Comparison of ENCODE assay signal across 17 mouse cellular contexts in the genomic region with DNA sequence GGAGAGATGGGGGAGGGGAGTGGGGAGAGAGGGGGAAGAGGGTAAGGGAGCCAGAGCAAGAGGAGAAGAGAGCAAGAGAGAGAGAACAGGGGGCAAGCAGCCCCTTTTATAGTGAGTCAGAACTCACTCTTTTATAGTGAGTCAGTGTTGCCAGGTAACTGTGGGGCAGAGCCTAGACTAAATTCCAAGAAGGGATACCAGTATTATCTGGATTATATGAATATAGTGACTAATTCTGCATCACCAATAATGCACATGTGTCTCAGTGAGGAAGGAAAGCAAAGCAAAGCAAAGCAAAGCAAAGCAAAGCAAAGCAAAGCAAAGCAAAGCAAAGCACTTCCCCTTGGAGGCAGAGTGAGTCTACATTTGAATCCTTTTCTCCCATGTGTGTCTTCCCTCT. TPM values are rescaled to one million over a fixed set of nuclear protein-coding genes. Genes with fewer than 3 reads are reported as not detected.
"Had no signal": no experiment of that assay in that cellular context is flagged by ENCODE, and none has a peak within 500 bp of the region (broad histone marks: within the 10 kb centered on the region; RNA-seq: fewer than 3 reads in every experiment).

No protein-coding gene starts in this region.

- H3K36me3 ChIP-seq: limb, embryonic 12.5 days; liver, embryonic 13.5 days; midbrain, embryonic 12.5 days; neural tube, embryonic 13.5 days; stomach, embryonic 15.5 days had no signal

- H3K4me3 ChIP-seq: limb, embryonic 12.5 days; liver, embryonic 13.5 days; midbrain, embryonic 12.5 days; neural tube, embryonic 13.5 days; stomach, embryonic 15.5 days had no signal

- H3K27ac ChIP-seq: limb, embryonic 12.5 days; liver, embryonic 13.5 days; midbrain, embryonic 12.5 days; neural tube, embryonic 13.5 days; stomach, embryonic 15.5 days had no signal

- ATAC-seq: midbrain, embryonic 16.5 days had no signal

- H3K9me3 ChIP-seq: limb, embryonic 12.5 days; liver, embryonic 13.5 days; midbrain, embryonic 12.5 days; neural tube, embryonic 13.5 days; stomach, embryonic 15.5 days had no signal

- DNase-seq: kidney, adult 18-20 months; kidney, postnatal 10 days; liver; liver, embryonic 13.5 days; lung, adult 18-20 months; retina, postnatal 1 day; right cerebral cortex, postnatal 4 days; thymus, adult 18-20 months; thymus, postnatal 14 days had no signal

- H3K9ac ChIP-seq: limb, embryonic 12.5 days; liver, embryonic 13.5 days; midbrain, embryonic 12.5 days; neural tube, embryonic 13.5 days; stomach, embryonic 15.5 days had no signal

- H3K4me1 ChIP-seq: liver, embryonic 13.5 days; midbrain, embryonic 12.5 days; neural tube, embryonic 13.5 days; stomach, embryonic 15.5 days had no signal

- H3K4me2 ChIP-seq: limb, embryonic 12.5 days; liver, embryonic 13.5 days; midbrain, embryonic 12.5 days; neural tube, embryonic 13.5 days; stomach, embryonic 15.5 days had no signal

- H3K27me3 ChIP-seq: limb, embryonic 12.5 days; liver, embryonic 13.5 days; midbrain, embryonic 12.5 days had no signal

RNA-seq across cellular contexts. Expression of gene Themis3, which starts 0.8 kb away (rescaled TPM):
- total RNA-seq: layer of hippocampus, postnatal 14 days; megakaryocyte-erythroid progenitor cell, adult 5-6 weeks had no signal
- polyA plus RNA-seq: limb, embryonic 12.5 days; liver, embryonic 13.5 days; midbrain, embryonic 12.5 days; midbrain, embryonic 16.5 days; neural tube, embryonic 13.5 days; spleen, adult 2 months had no signal
